In genomic region chr10:87107565-87108297, GRCm38 (mm10) we compare ENCODE assay signal across 16 mouse cellular contexts. TPM values are rescaled to one million over a fixed set of nuclear protein-coding genes. Genes with fewer than 3 reads are reported as not detected.
DNase-seq lines count a peak whose midpoint lies in the region; ATAC-seq and TF ChIP-seq lines count a peak whose summit lies in the region.
"Had no signal": no experiment of that assay in that cellular context is flagged by ENCODE, and none has a peak within 500 bp of the region (broad histone marks: within the 10 kb centered on the region; RNA-seq: fewer than 3 reads in every experiment).

No protein-coding gene starts in this region.

- no peaks in the 10 kb centered on the region for H3K9me3 ChIP-seq in CH12.LX (replicated peaks; ENCODE audit: low read length)
- H3K9me3 ChIP-seq: embryonic facial prominence, embryonic 10.5 days; hindbrain, embryonic 13.5 days had no signal

- TF ChIP-seq RAD21 in CH12.LX (IDR thresholded peaks at IDR 0.05; ENCODE audit: low read depth, low read length), result no peak

- no peaks in the 10 kb centered on the region for H3K27me3 ChIP-seq in CH12.LX (replicated peaks)

- H3K4me2 ChIP-seq in CH12.LX (ENCODE audit: insufficient read depth, low read depth, poor library complexity, severe bottlenecking), result peak overlapping the region; percentile 95
- H3K4me2 ChIP-seq: hindbrain, embryonic 13.5 days had no signal

- dilution Hi-C loops in CH12.LX (cut with MboI; ENCODE audit: extremely low pct_ligation_motif_present, extremely low pct_unique_long_range_greater_than_20kb, low sequenced_read_pairs), result no loop called here

- ATAC-seq in megakaryocyte, adult 5-6 weeks (ENCODE audit: poor library complexity, severe bottlenecking), result 0 out of 2 replicates have a peak, but pooled peaks have one; percentile 34
- ATAC-seq in inflammation-experienced regulatory T-cells, adult 6 months, result no peak

- TF ChIP-seq POLR2A in CH12.LX (IDR thresholded peaks at IDR 0.05; ENCODE audit: low read depth, low read length), result no peak

- in situ Hi-C loops in CH12.LX (cut with MboI; ENCODE audit: low pct_ligation_motif_present, low pct_unique_long_range_greater_than_20kb, low sequenced_read_pairs), result no loop called here

- peak; percentile 65 for TF ChIP-seq EP300 in CH12.LX (IDR thresholded peaks at IDR 0.05; ENCODE audit: low read length)

- peaks cover 9 to 32% of the 10 kb centered on the region in 2 experiments; a peak in 3 of 4 replicates for H3K4me1 ChIP-seq in CH12.LX (ENCODE audit: control insufficient read depth in 1 of 2, insufficient read depth in 2 of 2)

- H3K79me2 ChIP-seq in CH12.LX (replicated peaks; ENCODE audit: control insufficient read depth, extremely low read depth, insufficient read depth, poor library complexity, severe bottlenecking), result no peaks in the 10 kb centered on the region

- H3K9ac ChIP-seq in CH12.LX (ENCODE audit: insufficient read depth, low read depth), result no peak overlapping the region
- H3K9ac ChIP-seq: hindbrain, embryonic 13.5 days had no signal

- H3K4me3 ChIP-seq in CH12.LX (replicated peaks in 1 of 3; ENCODE audit: low read depth in 2 of 3, low read length in 2 of 3, poor library complexity in 1 of 3), result peak overlapping the region in 1 of 3 experiments; percentile 3
- H3K4me3 ChIP-seq: embryonic facial prominence, embryonic 10.5 days; hindbrain, embryonic 13.5 days had no signal

- peak; percentile 59 to 62 for DNase-seq in left cerebral cortex, postnatal 14 days (ENCODE audit: low spot score in 2 of 2)
- no peak for DNase-seq in left cerebral cortex, adult 11 months (ENCODE audit: low spot score)
- DNase-seq in A20 (ENCODE audit: low read depth, low spot score), result peak; percentile 92
- peak; percentile 88 for DNase-seq in CH12.LX (ENCODE audit: extremely low read depth)
- DNase-seq in ovary, adult 18-20 months (ENCODE audit: low spot score), result no peak
- no peak for DNase-seq in adrenal gland, adult 18-20 months (ENCODE audit: low spot score in 2 of 2)
- DNase-seq: cerebellum, adult 18-20 months; kidney, postnatal 10 days had no signal

- H3K36me3 ChIP-seq in CH12.LX (replicated peaks in 1 of 2; ENCODE audit: control insufficient read depth in 1 of 2, insufficient read depth in 1 of 2, low read length in 1 of 2), result no peaks in the 10 kb centered on the region
- H3K36me3 ChIP-seq: embryonic facial prominence, embryonic 10.5 days; hindbrain, embryonic 13.5 days had no signal

- intact Hi-C loops in left cerebral cortex, postnatal 14 days (cut with DNase I), result no loop called here

- no peak overlapping the region for H3K27ac ChIP-seq in CH12.LX (ENCODE audit: insufficient read depth, low read depth)
- H3K27ac ChIP-seq: embryonic facial prominence, embryonic 10.5 days; hindbrain, embryonic 13.5 days had no signal

- no peak for TF ChIP-seq CTCF in CH12.LX (conservative IDR thresholded peaks at IDR 0.05 in 1 of 2, IDR thresholded peaks at IDR 0.05 in 1 of 2; ENCODE audit: low read depth in 2 of 2, low read length in 2 of 2)

TF ChIP-seq in CH12.LX, 34 proteins besides CTCF, POLR2A, EP300 and RAD21:
- TF ChIP-seq ZMIZ1 (IDR thresholded peaks at IDR 0.05; ENCODE audit: low read depth, low read length), result no peak
- no peak for TF ChIP-seq SIN3A (IDR thresholded peaks at IDR 0.05; ENCODE audit: low read length)
- no peak for TF ChIP-seq CHD2 (IDR thresholded peaks at IDR 0.05; ENCODE audit: low read length)
- TF ChIP-seq HCFC1 (IDR thresholded peaks at IDR 0.05; ENCODE audit: low read depth, low read length), result no peak
- TF ChIP-seq JUN (IDR thresholded peaks at IDR 0.05; ENCODE audit: insufficient read depth, low read depth, low read length), result 0 out of 2 replicates have a peak, but pooled peaks have one; percentile 12
- TF ChIP-seq RCOR1 (conservative IDR thresholded peaks at IDR 0.05; ENCODE audit: low read depth, low read length), result no peak
- TF ChIP-seq JUND (conservative IDR thresholded peaks at IDR 0.05; ENCODE audit: low read depth, low read length), result 0 out of 2 replicates have a peak, but pooled peaks have one; percentile 14
- TF ChIP-seq ZKSCAN1 (IDR thresholded peaks at IDR 0.05; ENCODE audit: borderline replicate concordance, low read depth, low read length), result no peak
- TF ChIP-seq MAX (IDR thresholded peaks at IDR 0.05; ENCODE audit: low read length), result no peak
- no peak for TF ChIP-seq USF2 (conservative IDR thresholded peaks at IDR 0.05; ENCODE audit: low read depth, low read length)
- peak; percentile 85; the same call in 1 of the 2 replicates for TF ChIP-seq IRF4 (IDR thresholded peaks at IDR 0.05; ENCODE audit: low read depth, low read length)
- TF ChIP-seq TCF12 (IDR thresholded peaks at IDR 0.05; ENCODE audit: low read depth, low read length), result no peak
- TF ChIP-seq MAZ (IDR thresholded peaks at IDR 0.05; ENCODE audit: low read depth, low read length), result no peak
- no peak for TF ChIP-seq KAT2A (IDR thresholded peaks at IDR 0.05; ENCODE audit: insufficient replicate concordance, low read length)
- TF ChIP-seq MEF2A (IDR thresholded peaks at IDR 0.05; ENCODE audit: borderline replicate concordance, low read depth, low read length), result no peak
- TF ChIP-seq ELF1 (IDR thresholded peaks at IDR 0.05; ENCODE audit: low read depth, low read length), result no peak

RNA-seq across cellular contexts. Expression of gene 1700113H08Rik, which starts 49.9 kb away (rescaled TPM):
- not detected for total RNA-seq in left cerebral cortex, postnatal 14 days (2021)
- total RNA-seq in CH12.LX (2012; rRNA removed), result not detected in 2 replicates
- total RNA-seq in CH12.LX (2014; rRNA removed), result not detected in 2 replicates
- not detected in 2 replicates for polyA plus RNA-seq in CH12.LX (2012; ENCODE audit: insufficient read length, low read depth)
- not detected in 2 replicates for total RNA-seq in megakaryocyte, adult 5-6 weeks (2015)
- not detected in 2 replicates for total RNA-seq in megakaryocyte, adult 5-6 weeks (2017)
- not detected for polyA plus RNA-seq in inflammation-experienced regulatory T-cells, adult 6 months (2017; shearing (Covaris generic))
- not detected for total RNA-seq in adrenal gland, adult 18-20 months (2021)
- total RNA-seq: left cerebral cortex, postnatal 10 days had no signal
- polyA plus RNA-seq: embryonic facial prominence, embryonic 10.5 days; frontal cortex, adult 2 months; liver, embryonic 16.5 days; stomach, embryonic 16.5 days had no signal

Comparison
In these comparisons a context has a peak if more than half of its experiments do, and no peak if none do; other contexts are left out.
1. DNase-seq: peak in left cerebral cortex, postnatal 14 days (2 of 2), A20 (single experiment) and CH12.LX (single experiment); none in left cerebral cortex, adult 11 months (single experiment), ovary, adult 18-20 months (single experiment) and adrenal gland, adult 18-20 months (0 of 2).